Mouse (Mus musculus) MEL (cell line): ENCODE measurements around the gene Tsc22d1.

Experiments used
- CTCF ChIP-seq, 3 experiments: IDR thresholded peaks in 2 of 3; conservative IDR thresholded peaks in 1 of 3; 2 replicates each; pipeline ENCODE4 v1.5.1; 2011 to 2012; ENCODE audit warnings: low read length in 3 of 3, low read depth in 2 of 3, mild to moderate bottlenecking in 2 of 3, improper control_type of control experiment in 1 of 3, inconsistent platforms in 1 of 3, mixed read lengths in 1 of 3, moderate library complexity in 1 of 3; ENCODE audit not compliant: control insufficient read depth in 1 of 3, insufficient read depth in 1 of 3, poor library complexity in 1 of 3, severe bottlenecking in 1 of 3
- E2F4 ChIP-seq: IDR thresholded peaks from 2 replicates; pipeline ENCODE4 v1.6.1; 2011; ENCODE audit warnings: low read depth, low read length, improper control_type of control experiment, borderline replicate concordance
- GABPA ChIP-seq: IDR thresholded peaks from 2 replicates; pipeline ENCODE4 v1.6.1; 2012; ENCODE audit warnings: low read depth, mild to moderate bottlenecking, inconsistent platforms, low read length, improper control_type of control experiment, moderate library complexity
- GATA1 ChIP-seq: IDR thresholded peaks from 2 replicates; pipeline ENCODE4 v1.6.1; 2011; ENCODE audit warnings: low read depth, low read length, improper control_type of control experiment
- KAT2A ChIP-seq: conservative IDR thresholded peaks from 2 replicates; pipeline ENCODE4 v1.6.1; 2012; ENCODE audit warnings: low read depth, low read length, improper control_type of control experiment, inconsistent platforms
- MYB ChIP-seq: IDR thresholded peaks from 2 replicates; pipeline ENCODE4 v1.6.1; 2011; ENCODE audit warnings: mild to moderate bottlenecking, low read depth, low read length, improper control_type of control experiment
- POLR2A ChIP-seq, 2 experiments: IDR thresholded peaks; 2 replicates each; pipeline ENCODE4 v1.6.1; 2011 to 2012; ENCODE audit warnings: low read length in 2 of 2, mild to moderate bottlenecking in 2 of 2, control low read depth in 1 of 2, improper control_type of control experiment in 1 of 2, low read depth in 1 of 2, moderate library complexity in 1 of 2; ENCODE audit not compliant: control insufficient read depth in 1 of 2, insufficient read depth in 1 of 2, poor library complexity in 1 of 2
- POLR2AphosphoS5 ChIP-seq: IDR thresholded peaks from 2 replicates; pipeline ENCODE4 v1.6.1; 2012; ENCODE audit warnings: low read depth, borderline replicate concordance, mild to moderate bottlenecking, inconsistent platforms, low read length, moderate library complexity, mixed read lengths
- SIN3A ChIP-seq: IDR thresholded peaks from 2 replicates; pipeline ENCODE4 v1.6.1; 2012; ENCODE audit warnings: low read length, improper control_type of control experiment, inconsistent platforms
- ZC3H11A ChIP-seq: IDR thresholded peaks from 2 replicates; pipeline ENCODE4 v1.6.1; 2012; ENCODE audit warnings: low read depth, mild to moderate bottlenecking, inconsistent platforms, low read length, improper control_type of control experiment
- ZKSCAN1 ChIP-seq: IDR thresholded peaks from 2 replicates; pipeline ENCODE4 v1.6.1; 2012; ENCODE audit warnings: low read depth, mild to moderate bottlenecking, inconsistent platforms, low read length, improper control_type of control experiment, moderate library complexity
- ZMIZ1 ChIP-seq: IDR thresholded peaks from 2 replicates; pipeline ENCODE4 v1.6.1; 2012; ENCODE audit warnings: low read depth, mild to moderate bottlenecking, inconsistent platforms, low read length, improper control_type of control experiment, moderate library complexity
- ZNF384 ChIP-seq: IDR thresholded peaks from 2 replicates; pipeline ENCODE4 v1.6.1; 2012; ENCODE audit warnings: low read depth, mild to moderate bottlenecking, inconsistent platforms, low read length, improper control_type of control experiment

GRCm38 (mm10) chr14:76555263-76556030 lies 140.7 kb downstream of the Tsc22d1 start:
- no peak for TF ChIP-seq CTCF (IDR thresholded peaks at IDR 0.05 in 2 of 3, conservative IDR thresholded peaks at IDR 0.05 in 1 of 3; ENCODE audit: control insufficient read depth in 1 of 3, insufficient read depth in 1 of 3, low read depth in 2 of 3, low read length in 3 of 3, poor library complexity in 1 of 3, severe bottlenecking in 1 of 3)
- no peak for TF ChIP-seq ZMIZ1
- TF ChIP-seq POLR2AphosphoS5, result no peak
- TF ChIP-seq ZNF384, result no peak
- TF ChIP-seq E2F4, result no peak
- TF ChIP-seq GATA1, result no peak
- TF ChIP-seq KAT2A, result no peak
- TF ChIP-seq MYB, result no peak
- no peak for TF ChIP-seq SIN3A
- TF ChIP-seq POLR2A (IDR thresholded peaks at IDR 0.05; ENCODE audit: control insufficient read depth in 1 of 2, insufficient read depth in 1 of 2, low read depth in 1 of 2, low read length in 2 of 2, poor library complexity in 1 of 2), result no peak
- no peak for TF ChIP-seq GABPA
- TF ChIP-seq ZKSCAN1, result no peak
- no peak for TF ChIP-seq ZC3H11A
